Mouse (Mus musculus): Measurements from ENCODE around the gene Csf2ra.
"Not testable (repeated sequence)": the region's sequence is repeated elsewhere in the genome, so short reads cannot be mapped to it uniquely, and the experiment has no call there.

Gene Csf2ra

GRCm38 (mm10) chr19:61224678-61225525 is 3.3 kb downstream of the Csf2ra start:
- peak in 1 of 2 experiments; percentile 32 for DNase-seq (ENCODE audit: low spot score in 2 of 2)

- peak in 1 of 2 experiments; percentile 46 for DNase-seq (ENCODE audit: low spot score in 2 of 2)
Observed at GRCm38 (mm10) chr19:61223706-61224328, 4.4 kb downstream of the Csf2ra start.

- DNase-seq (ENCODE audit: low spot score in 2 of 2) = not testable (repeated sequence)
Observed at GRCm38 (mm10) chr19:61207506-61207905, 20.7 kb downstream of the Csf2ra start.

- peak in 1 of 2 experiments; percentile 19 for DNase-seq (ENCODE audit: low spot score in 2 of 2)
Observed at GRCm38 (mm10) chr19:61199836-61200235, 28.4 kb downstream of the Csf2ra start.

GRCm38 (mm10) chr19:61199316-61199715 is 28.9 kb downstream of the Csf2ra start:
- peak; percentile 80 to 90 for DNase-seq (ENCODE audit: low spot score in 2 of 2)

- DNase-seq (ENCODE audit: low spot score in 2 of 2) = not testable (repeated sequence)
Observed at GRCm38 (mm10) chr19:61183590-61183989, 44.6 kb downstream of the Csf2ra start, which contains the start of gene Gm6020. Gm6020 (plus strand) TSS chr19:61183890.

- no peak for DNase-seq (ENCODE audit: low spot score in 2 of 2)
Observed at GRCm38 (mm10) chr19:61175756-61176324, 52.4 kb downstream of the Csf2ra start, which contains the start of gene Gm7102. Gm7102 (minus strand) TSS chr19:61176309.
